Mouse (Mus musculus) kidney, postnatal 0 days (tissue): ENCODE results near the gene Wnt10a. TPM values are rescaled to one million over a fixed set of nuclear protein-coding genes. Genes with fewer than 3 reads are reported as not detected.

ENCODE experiments used
- ATAC-seq: fragments of 200-750 bp; cut with Nextera tagmentation; replicated peaks from 2 replicates; pipeline ENCODE4 v1.8.0; 2017; ENCODE audit warnings: low read depth, moderate number of reproducible peaks, moderate TSS enrichment, moderate library complexity; ENCODE audit not compliant: low FRiP score
- DNase-seq: peaks from one replicate; pipeline ENCODE4 v3.0.0-alpha.2; 2016; ENCODE audit warnings: low spot score
- H3K27ac ChIP-seq: fragments of 300-500 bp; sonication (generic); 2 replicates; pipeline ENCODE4 v1.5.1; 2014; ENCODE audit warnings: mild to moderate bottlenecking
- H3K27me3 ChIP-seq: fragments of 300-500 bp; sonication (generic); 2 replicates; pipeline ENCODE4 v1.6.1; 2014; ENCODE audit warnings: low read length, mixed read lengths; ENCODE audit not compliant: insufficient read depth
- H3K36me3 ChIP-seq: fragments of 300-500 bp; sonication (generic); 2 replicates; pipeline ENCODE4 v1.6.1; 2014; ENCODE audit warnings: low read length, mixed read lengths; ENCODE audit not compliant: insufficient read depth
- H3K4me1 ChIP-seq: fragments of 300-500 bp; sonication (generic); replicated peaks from 2 replicates; pipeline ENCODE4 v1.6.1; 2014; ENCODE audit warnings: antibody characterized with exemption, low read length, mixed read lengths; ENCODE audit not compliant: insufficient read depth
- H3K4me2 ChIP-seq: fragments of 300-500 bp; sonication (generic); 2 replicates; pipeline ENCODE4 v1.6.1; 2014; ENCODE audit warnings: mild to moderate bottlenecking, low read length, moderate library complexity, mixed read lengths
- H3K4me3 ChIP-seq: fragments of 300-500 bp; sonication (generic); replicated peaks from 2 replicates; pipeline ENCODE4 v1.5.1; 2014; ENCODE audit warnings: low read depth, low read length
- H3K9ac ChIP-seq: fragments of 300-500 bp; sonication (generic); 2 replicates; pipeline ENCODE4 v1.6.1; 2014; ENCODE audit warnings: low read depth, low read length
- H3K9me3 ChIP-seq: fragments of 300-500 bp; sonication (generic); replicated peaks from 2 replicates; pipeline ENCODE4 v1.6.1; 2016; ENCODE audit warnings: low read length, inconsistent platforms, mixed read lengths
- CTCF ChIP-seq: IDR thresholded peaks from 2 replicates; pipeline ENCODE4 v1.5.1; 2016; ENCODE audit warnings: antibody characterized with exemption, low read depth, mild to moderate bottlenecking, moderate library complexity
- whole genome bisulfite sequencing: fragments of 180-500 bp; shearing (Covaris S2); extraction: QIAGEN DNeasy Blood & Tissue Kit; methylation state at CpG from one replicate; pipeline ENCODE4 v1.1.7; 2014; 5-methylcytosine and 5-hydroxymethylcytosine counted together
- polyA plus RNA-seq: library from polyadenylated mRNA; unstranded; fragments of >200 nt; fragmentation: Nextera tagmentation; extraction: Ambion mirVana; gene quantifications from 2 replicates; pipeline ENCODE4 v1.2.1, GENCODE M21; 2015

Gene Wnt10a
- polyA plus RNA-seq, 1 experiment from 2014 or later = 0.91 TPM

DNA sequence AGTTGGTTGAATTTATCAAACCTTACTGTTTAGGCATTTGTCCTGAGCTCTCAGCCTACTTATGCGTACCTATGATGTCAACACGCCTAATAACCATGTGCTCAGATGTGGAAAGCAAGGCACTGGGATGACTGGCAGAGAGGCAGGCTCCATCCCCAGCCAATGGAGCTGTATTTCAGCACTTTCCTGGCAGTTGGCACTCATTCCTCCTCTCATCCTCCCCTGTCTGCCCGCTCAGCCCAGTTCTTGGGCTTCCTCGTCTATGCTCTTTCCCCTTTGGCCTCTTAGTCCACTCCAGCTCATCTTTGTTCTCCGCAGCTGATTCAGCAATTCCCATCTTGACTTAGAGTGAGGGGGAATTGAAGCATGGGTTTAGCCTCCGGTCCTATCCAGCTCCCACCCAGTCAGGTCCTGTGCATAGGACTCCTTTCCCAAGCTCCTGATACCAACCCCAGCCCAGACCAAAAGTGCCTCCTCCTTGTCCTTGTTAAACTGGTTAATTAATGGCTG, 10.4 kb downstream of the Wnt10a start:
- H3K4me1 ChIP-seq = peaks cover 13% of the 10 kb centered on the region
- 45% methylated on average over 6 of the region's 6 CpGs for WGBS
- no peak overlapping the region for H3K9ac ChIP-seq
- no peak overlapping the region for H3K4me2 ChIP-seq
- ATAC-seq (no peak), DNase-seq (no peak)
- no peak for TF ChIP-seq CTCF
- no peak overlapping the region for H3K4me3 ChIP-seq
- no peak overlapping the region for H3K27ac ChIP-seq
- no peaks in the 10 kb centered on the region for H3K36me3 ChIP-seq
- H3K27me3 ChIP-seq = peaks cover 82% of the 10 kb centered on the region
- H3K9me3 ChIP-seq = no peaks in the 10 kb centered on the region

DNA sequence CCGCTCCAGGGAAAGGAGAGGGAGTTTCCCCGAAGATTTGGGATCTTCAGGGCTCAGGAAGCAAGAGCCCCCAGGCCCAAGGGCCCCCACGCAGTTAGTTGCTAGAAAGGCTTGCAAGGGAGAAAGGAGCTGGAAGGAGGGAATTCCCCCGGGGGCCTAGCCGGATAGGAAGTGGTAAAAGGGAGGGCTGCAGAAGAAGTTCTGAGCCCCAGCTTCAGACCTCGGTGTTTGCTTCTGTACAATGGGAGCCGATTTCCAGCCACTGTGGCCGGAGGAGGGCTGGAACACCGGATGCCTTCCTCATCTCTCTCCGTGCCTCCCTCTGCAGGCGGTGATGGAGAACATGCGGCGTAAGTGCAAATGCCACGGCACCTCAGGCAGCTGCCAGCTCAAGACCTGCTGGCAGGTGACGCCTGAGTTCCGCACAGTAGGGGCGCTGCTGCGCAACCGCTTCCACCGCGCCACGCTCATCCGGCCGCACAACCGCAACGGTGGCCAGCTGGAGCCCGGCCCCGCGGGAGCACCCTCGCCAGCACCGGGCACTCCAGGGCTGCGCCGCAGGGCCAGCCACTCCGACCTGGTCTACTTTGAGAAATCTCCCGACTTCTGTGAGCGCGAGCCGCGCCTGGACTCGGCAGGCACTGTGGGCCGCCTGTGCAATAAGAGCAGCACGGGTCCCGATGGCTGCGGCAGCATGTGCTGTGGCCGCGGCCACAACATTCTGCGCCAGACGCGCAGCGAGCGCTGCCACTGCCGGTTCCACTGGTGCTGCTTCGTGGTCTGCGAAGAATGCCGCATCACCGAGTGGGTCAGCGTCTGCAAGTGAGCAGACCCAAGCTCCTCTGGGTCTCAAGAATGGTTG, 11.7 kb downstream of the Wnt10a start:
- WGBS = 2% methylated on average over 57 of the region's 57 CpGs
- peak; percentile 67 for TF ChIP-seq CTCF
- peak; percentile 74 for DNase-seq
- H3K4me1 ChIP-seq = peaks cover 15% of the 10 kb centered on the region
- H3K4me3 ChIP-seq = peak overlapping the region; percentile 27
- H3K36me3 ChIP-seq = no peaks in the 10 kb centered on the region
- H3K9me3 ChIP-seq = no peaks in the 10 kb centered on the region
- H3K4me2 ChIP-seq = peak overlapping the region; percentile 60
- H3K9ac ChIP-seq = no peak overlapping the region
- no peak overlapping the region for H3K27ac ChIP-seq
- peaks cover 85% of the 10 kb centered on the region for H3K27me3 ChIP-seq
- ATAC-seq = peak; percentile 56

DNA sequence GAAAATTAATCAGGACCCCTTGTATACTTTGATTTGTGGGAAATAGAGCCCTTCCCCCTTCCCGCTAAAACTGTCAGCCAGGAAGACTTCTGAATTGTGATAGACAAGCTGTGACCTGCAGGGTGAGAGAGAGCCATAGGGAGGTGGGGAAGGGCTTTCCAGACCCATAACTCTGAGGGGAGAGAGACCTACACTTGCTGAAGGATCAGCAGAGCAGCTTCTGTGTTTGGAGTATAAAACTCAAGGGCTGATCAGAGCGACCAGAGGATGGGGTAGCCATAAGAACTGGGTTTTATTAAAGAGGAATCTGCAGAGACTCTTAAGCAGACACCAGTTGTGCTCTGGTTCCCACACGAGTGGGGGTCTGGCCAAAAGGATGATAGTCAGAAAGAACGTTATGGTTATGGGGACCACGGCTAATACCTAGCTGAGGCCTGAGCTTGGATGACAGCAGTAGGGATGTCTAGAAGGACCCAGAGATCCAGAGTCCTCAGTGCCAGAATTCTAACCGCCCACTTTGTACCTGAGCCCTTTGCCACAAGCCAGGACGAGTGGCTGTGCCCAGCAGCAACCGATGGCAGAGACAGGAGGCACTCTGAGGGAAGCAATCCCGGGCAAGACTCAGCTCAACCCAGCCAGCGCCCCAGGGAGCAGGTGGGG, 13.0 kb downstream of the Wnt10a start:
- no peak for ATAC-seq
- Histone ChIP-seq H3K9ac (no peak overlapping the region), H3K36me3 (no peaks in the 10 kb centered on the region), H3K4me2 (no peak overlapping the region), H3K4me1 (peaks cover 15% of the 10 kb centered on the region), H3K27ac (no peak overlapping the region), H3K27me3 (peaks cover 83% of the 10 kb centered on the region), H3K9me3 (no peaks in the 10 kb centered on the region), H3K4me3 (no peak overlapping the region)
- 11% methylated on average over 10 of the region's 10 CpGs for WGBS
- DNase-seq = no peak
- TF ChIP-seq CTCF = no peak

DNA sequence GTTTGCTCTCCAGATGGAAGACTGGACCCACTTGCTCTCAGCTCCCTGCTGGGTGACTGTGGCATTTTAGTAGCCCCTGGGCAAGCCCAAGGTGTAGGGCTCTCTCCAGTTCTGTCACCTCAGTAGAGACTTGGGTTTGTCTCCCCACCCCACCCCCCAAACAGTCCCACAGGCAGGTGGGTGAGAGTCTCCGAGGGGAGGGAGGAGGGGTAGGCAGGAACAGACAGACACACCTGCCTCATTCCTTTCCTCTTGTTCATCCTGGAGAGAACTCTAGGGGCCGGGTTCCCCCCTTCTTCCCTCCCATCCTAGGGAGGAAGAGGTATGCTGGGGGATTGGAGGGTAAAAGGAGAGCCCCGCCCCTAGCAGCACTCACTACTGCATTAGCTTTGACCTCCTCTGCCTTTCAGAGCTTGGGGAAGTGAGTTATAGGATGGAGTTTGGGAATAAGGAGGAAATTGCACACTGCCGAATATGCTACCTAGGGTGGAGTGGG, 14.1 kb downstream of the Wnt10a start:
- peaks cover 73% of the 10 kb centered on the region for H3K27me3 ChIP-seq
- no peaks in the 10 kb centered on the region for H3K9me3 ChIP-seq
- H3K4me1 ChIP-seq = peaks cover 13% of the 10 kb centered on the region
- H3K36me3 ChIP-seq = no peaks in the 10 kb centered on the region
- H3K27ac ChIP-seq = no peak overlapping the region
- H3K9ac ChIP-seq = no peak overlapping the region
- ATAC-seq (no peak), DNase-seq (no peak)
- H3K4me2 ChIP-seq = no peak overlapping the region
- no peak overlapping the region for H3K4me3 ChIP-seq
- WGBS = 28% methylated on average over 4 of the region's 4 CpGs
- no peak for TF ChIP-seq CTCF

DNA sequence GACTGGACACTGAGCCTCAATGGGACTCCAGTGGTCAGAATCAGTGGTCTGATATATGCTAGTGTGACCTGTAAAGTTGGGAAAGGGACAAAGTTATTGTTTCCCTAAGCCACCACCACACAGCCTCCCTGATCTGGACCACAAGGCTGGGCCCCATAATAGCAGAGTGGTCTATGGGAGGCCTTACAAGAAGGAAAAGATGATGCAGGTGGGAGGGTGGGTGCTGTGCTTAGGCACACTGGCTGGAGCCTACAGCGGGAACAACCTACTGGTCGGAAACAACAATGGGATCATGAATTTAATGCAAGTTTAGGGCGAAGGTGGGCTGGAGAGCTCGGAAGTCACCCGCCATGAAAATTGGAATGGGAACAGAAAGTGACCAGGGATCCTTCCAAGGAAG, 14.5 kb downstream of the Wnt10a start:
- Histone ChIP-seq H3K36me3 (no peaks in the 10 kb centered on the region), H3K27me3 (peaks cover 68% of the 10 kb centered on the region), H3K4me1 (peaks cover 9% of the 10 kb centered on the region; the same call in 1 of the 2 replicates), H3K4me3 (no peak overlapping the region), H3K4me2 (no peak overlapping the region), H3K27ac (no peak overlapping the region), H3K9me3 (no peaks in the 10 kb centered on the region), H3K9ac (no peak overlapping the region)
- no peak for DNase-seq
- 32% methylated on average over 5 of the region's 5 CpGs for WGBS
- no peak for ATAC-seq
- no peak for TF ChIP-seq CTCF
